Mouse (Mus musculus): ENCODE results near the gene Hip1. TPM values are rescaled to one million over a fixed set of nuclear protein-coding genes. Genes with fewer than 3 reads are reported as not detected.

Gene Hip1
- polyA plus RNA-seq, 2 experiments = 45.9 to 47.0 TPM

GRCm38 (mm10) chr5:135404623-135405022 is 140.3 kb downstream of the Hip1 start:
- Histone ChIP-seq H3K27me3 (ENCODE audit: control insufficient read depth, insufficient read depth, low read length) (no peaks in the 10 kb centered on the region), H3K27ac (replicated peaks; ENCODE audit: low read depth, low read length) (no peak overlapping the region), H3K9me3 (ENCODE audit: control insufficient read depth, low read length) (no peaks in the 10 kb centered on the region), H3K36me3 (ENCODE audit: control insufficient read depth, insufficient read depth, low read length) (peaks cover 10% of the 10 kb centered on the region), H3K4me2 (replicated peaks; ENCODE audit: low read depth, low read length, severe bottlenecking) (no peak overlapping the region), H3K9ac (ENCODE audit: low read depth, low read length, severe bottlenecking) (no peak overlapping the region), H3K4me3 (replicated peaks; ENCODE audit: low read length) (no peak overlapping the region), H3K4me1 (ENCODE audit: control insufficient read depth, insufficient read depth, low read length) (no peaks in the 10 kb centered on the region)
- DNase-seq (ENCODE audit: low spot score) (peak; percentile 35), ATAC-seq (ENCODE audit: low FRiP score, low read depth) (0 out of 2 replicates have a peak, but pooled peaks have one; percentile 39)
- no peak for TF ChIP-seq POLR2A (IDR thresholded peaks at IDR 0.05; ENCODE audit: borderline replicate concordance, extremely low read depth, insufficient read depth, insufficient read length)
- 33% methylated on average over 20 of the region's 20 CpGs for WGBS

DNA sequence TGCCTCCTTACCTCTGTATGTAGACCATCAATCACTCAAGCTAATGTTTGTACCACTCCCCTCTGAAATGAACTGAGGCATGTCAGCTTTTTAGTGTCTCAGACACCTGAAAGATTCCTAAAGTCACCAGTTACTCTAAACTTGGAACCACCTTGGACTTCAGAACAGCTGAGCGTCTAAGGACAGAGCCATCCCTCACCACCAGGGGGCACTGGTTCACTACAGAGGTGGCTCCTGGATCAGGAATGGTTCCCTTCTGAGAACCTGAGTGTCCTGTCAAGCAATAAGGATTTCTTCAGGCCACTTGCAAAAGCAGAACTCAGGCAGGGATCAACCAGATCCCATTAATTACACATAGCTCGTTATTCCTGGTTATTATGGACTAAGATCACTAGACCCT is 144.7 kb downstream of the Hip1 start:
- no peak overlapping the region for H3K4me3 ChIP-seq (replicated peaks; ENCODE audit: low read length)
- 7% methylated on average over 2 of the region's 2 CpGs for WGBS
- no peaks in the 10 kb centered on the region for H3K4me1 ChIP-seq (ENCODE audit: control insufficient read depth, insufficient read depth, low read length)
- H3K4me2 ChIP-seq (replicated peaks; ENCODE audit: low read depth, low read length, severe bottlenecking) = no peak overlapping the region
- DNase-seq (ENCODE audit: low spot score) (peak; percentile 87), ATAC-seq (ENCODE audit: low FRiP score, low read depth) (peak; percentile 34; the same call in 1 of the 2 replicates)
- no peak overlapping the region for H3K27ac ChIP-seq (replicated peaks; ENCODE audit: low read depth, low read length)
- H3K36me3 ChIP-seq (ENCODE audit: control insufficient read depth, insufficient read depth, low read length) = no peaks in the 10 kb centered on the region
- H3K27me3 ChIP-seq (ENCODE audit: control insufficient read depth, insufficient read depth, low read length) = no peaks in the 10 kb centered on the region
- no peaks in the 10 kb centered on the region for H3K9me3 ChIP-seq (ENCODE audit: control insufficient read depth, low read length)
- no peak overlapping the region for H3K9ac ChIP-seq (ENCODE audit: low read depth, low read length, severe bottlenecking)
- no peak for TF ChIP-seq POLR2A (IDR thresholded peaks at IDR 0.05; ENCODE audit: borderline replicate concordance, extremely low read depth, insufficient read depth, insufficient read length)

GRCm38 (mm10) chr5:135399382-135399781 is 145.5 kb downstream of the Hip1 start:
- no peak overlapping the region for H3K9ac ChIP-seq (ENCODE audit: low read depth, low read length, severe bottlenecking)
- no peak overlapping the region for H3K27ac ChIP-seq (replicated peaks; ENCODE audit: low read depth, low read length)
- ATAC-seq (ENCODE audit: low FRiP score, low read depth) = no peak
- H3K9me3 ChIP-seq (ENCODE audit: control insufficient read depth, low read length) = no peaks in the 10 kb centered on the region
- no peaks in the 10 kb centered on the region for H3K36me3 ChIP-seq (ENCODE audit: control insufficient read depth, insufficient read depth, low read length)
- peaks cover 3% of the 10 kb centered on the region; the same call in 1 of the 2 replicates for H3K4me1 ChIP-seq (ENCODE audit: control insufficient read depth, insufficient read depth, low read length)
- H3K4me3 ChIP-seq (replicated peaks; ENCODE audit: low read length) = no peak overlapping the region
- H3K27me3 ChIP-seq (ENCODE audit: control insufficient read depth, insufficient read depth, low read length) = no peaks in the 10 kb centered on the region
- no peak for TF ChIP-seq POLR2A (IDR thresholded peaks at IDR 0.05; ENCODE audit: borderline replicate concordance, extremely low read depth, insufficient read depth, insufficient read length)
- WGBS = 70% methylated on average over 6 of the region's 6 CpGs
- DNase-seq (ENCODE audit: low spot score) = no peak
- no peak overlapping the region for H3K4me2 ChIP-seq (replicated peaks; ENCODE audit: low read depth, low read length, severe bottlenecking)

DNA sequence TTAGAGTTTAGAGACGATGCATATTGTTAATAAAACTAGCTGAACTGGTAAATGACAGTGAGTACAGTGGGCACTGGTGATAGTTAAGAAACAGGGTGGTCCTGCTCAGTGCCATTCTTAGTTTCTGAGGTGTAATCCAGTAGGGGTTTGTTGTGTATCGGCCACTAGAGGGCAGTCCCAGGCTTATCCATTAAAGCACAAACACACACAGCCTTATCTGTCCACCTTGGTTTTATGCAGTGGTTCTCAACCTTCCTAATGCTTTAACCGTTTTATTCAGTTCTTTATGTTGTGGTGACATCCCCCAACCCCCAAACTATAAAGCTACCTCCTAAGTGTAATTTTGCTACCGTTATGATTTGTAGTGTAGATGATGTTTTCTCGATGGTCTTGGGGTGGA is 149.1 kb downstream of the Hip1 start:
- H3K4me3 ChIP-seq (replicated peaks; ENCODE audit: low read length) = no peak overlapping the region
- no peak for ATAC-seq (ENCODE audit: low FRiP score, low read depth)
- peaks cover 15% of the 10 kb centered on the region for H3K36me3 ChIP-seq (ENCODE audit: control insufficient read depth, insufficient read depth, low read length)
- H3K4me1 ChIP-seq (ENCODE audit: control insufficient read depth, insufficient read depth, low read length) = peaks cover 12% of the 10 kb centered on the region
- 50% methylated on average over 5 of the region's 5 CpGs for WGBS
- H3K9ac ChIP-seq (ENCODE audit: low read depth, low read length, severe bottlenecking) = no peak overlapping the region
- H3K9me3 ChIP-seq (ENCODE audit: control insufficient read depth, low read length) = no peaks in the 10 kb centered on the region
- no peak overlapping the region for H3K4me2 ChIP-seq (replicated peaks; ENCODE audit: low read depth, low read length, severe bottlenecking)
- TF ChIP-seq POLR2A (IDR thresholded peaks at IDR 0.05; ENCODE audit: borderline replicate concordance, extremely low read depth, insufficient read depth, insufficient read length) = no peak
- DNase-seq (ENCODE audit: low spot score) = peak; percentile 50
- no peak overlapping the region for H3K27ac ChIP-seq (replicated peaks; ENCODE audit: low read depth, low read length)
- no peaks in the 10 kb centered on the region for H3K27me3 ChIP-seq (ENCODE audit: control insufficient read depth, insufficient read depth, low read length)

DNA sequence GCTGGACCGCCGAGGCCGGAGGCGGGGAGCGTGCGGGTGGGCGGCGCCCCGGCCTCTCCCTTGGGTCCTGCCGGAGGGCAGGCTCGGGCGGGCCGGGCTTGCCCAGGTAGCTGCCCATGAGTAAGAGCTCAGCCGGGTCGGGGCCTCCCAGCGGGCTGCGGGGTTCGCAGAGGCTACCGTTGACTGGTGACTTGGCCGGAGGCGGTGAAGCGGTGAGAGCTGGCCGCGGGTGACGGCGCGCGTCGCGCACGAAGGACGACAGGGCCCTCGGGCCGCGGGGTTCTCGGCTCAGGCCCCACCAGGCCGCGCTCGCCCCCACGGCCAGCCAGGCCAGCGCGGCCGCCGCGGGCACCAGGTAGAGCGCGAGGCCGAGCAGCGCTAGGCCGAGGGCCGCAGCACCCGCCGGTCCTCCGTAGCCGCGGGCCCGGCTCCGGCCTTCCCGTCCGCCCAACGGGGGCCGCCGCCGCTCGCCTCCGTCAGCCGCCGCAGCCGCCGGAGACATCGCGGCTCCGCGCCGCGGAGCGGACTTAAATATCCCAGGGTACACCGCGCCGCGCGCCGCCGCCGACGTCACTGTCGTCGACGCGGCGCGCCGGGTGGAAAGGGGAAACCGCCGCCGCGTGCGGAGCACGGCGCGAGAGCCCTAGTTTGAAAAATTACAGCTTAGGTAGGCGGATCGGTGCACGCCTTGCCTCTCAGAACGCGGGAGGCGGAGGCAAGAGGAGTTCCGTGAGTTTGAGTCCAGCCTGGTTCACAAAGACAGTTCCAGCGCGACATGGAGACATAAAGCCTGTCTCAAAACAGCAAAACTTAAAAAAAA is 150.7 kb downstream of the Hip1 start, which contains the start of gene Pom121:
Pom121 (minus strand) TSS at position 543 of the 820 bp plus-strand sequence.
- under 1% methylated on average over 66 of the region's 110 CpGs for WGBS
- Histone ChIP-seq H3K36me3 (ENCODE audit: control insufficient read depth, insufficient read depth, low read length) (peaks cover 30% of the 10 kb centered on the region), H3K9me3 (ENCODE audit: control insufficient read depth, low read length) (no peaks in the 10 kb centered on the region), H3K4me1 (ENCODE audit: control insufficient read depth, insufficient read depth, low read length) (peaks cover 12% of the 10 kb centered on the region), H3K4me3 (replicated peaks; ENCODE audit: low read length) (peak within 1 kb of the TSS; percentile 98), H3K27ac (replicated peaks; ENCODE audit: low read depth, low read length) (peak within 1 kb of the TSS; percentile 86), H3K9ac (ENCODE audit: low read depth, low read length, severe bottlenecking) (peak within 1 kb of the TSS; percentile 99), H3K27me3 (ENCODE audit: control insufficient read depth, insufficient read depth, low read length) (no peaks in the 10 kb centered on the region), H3K4me2 (replicated peaks; ENCODE audit: low read depth, low read length, severe bottlenecking) (peak within 1 kb of the TSS; percentile 73)
- TF ChIP-seq POLR2A (IDR thresholded peaks at IDR 0.05; ENCODE audit: borderline replicate concordance, extremely low read depth, insufficient read depth, insufficient read length) = peak; percentile 71; the same call in 1 of the 2 replicates
- DNase-seq (ENCODE audit: low spot score) (peak; percentile 88), ATAC-seq (ENCODE audit: low FRiP score, low read depth) (peak; percentile 92)

Data from limb, embryonic 14.5 days (tissue).